Mouse (Mus musculus): ENCODE measurements around the gene Gm45716. TPM values are rescaled to one million over a fixed set of nuclear protein-coding genes. Genes with fewer than 3 reads are reported as not detected.

Gene Gm45716
- polyA plus RNA-seq, 1 experiment, result 0.62 TPM

- Histone ChIP-seq H3K27me3 (ENCODE audit: control insufficient read depth, insufficient read depth, low read length) (no peaks in the 10 kb centered on the region), H3K27ac (ENCODE audit: insufficient read depth, low read length) (no peak overlapping the region), H3K36me3 (ENCODE audit: control insufficient read depth, insufficient read depth, low read length) (peaks cover 28% of the 10 kb centered on the region), H3K4me1 (ENCODE audit: control insufficient read depth, insufficient read depth, insufficient read length) (peaks cover 6% of the 10 kb centered on the region; the same call in 1 of the 2 replicates), H3K4me3 (ENCODE audit: extremely low read depth, insufficient read depth, insufficient read length) (no peak overlapping the region)
- DNase-seq (ENCODE audit: low read depth in 1 of 2, low spot score in 2 of 2), result no peak
- no peak for TF ChIP-seq CTCF (IDR thresholded peaks at IDR 0.05; ENCODE audit: extremely low read depth, insufficient read depth, insufficient read length, insufficient replicate concordance)
- TF ChIP-seq POLR2A (IDR thresholded peaks at IDR 0.05; ENCODE audit: low read depth, low read length), result no peak
- 82% methylated on average over 7 of the region's 7 CpGs for WGBS
Observed at GRCm38 (mm10) chr11:90265581-90265980, 78.1 kb downstream of the Gm45716 start.

- peaks cover 3% of the 10 kb centered on the region; the same call in 1 of the 2 replicates for H3K4me1 ChIP-seq (ENCODE audit: control insufficient read depth, insufficient read depth, insufficient read length)
- no peak for DNase-seq (ENCODE audit: low read depth in 1 of 2, low spot score in 2 of 2)
- WGBS, result 96% methylated on average over 5 of the region's 5 CpGs
- no peak overlapping the region for H3K27ac ChIP-seq (ENCODE audit: insufficient read depth, low read length)
- TF ChIP-seq POLR2A (IDR thresholded peaks at IDR 0.05; ENCODE audit: low read depth, low read length) (no peak), CTCF (IDR thresholded peaks at IDR 0.05; ENCODE audit: extremely low read depth, insufficient read depth, insufficient read length, insufficient replicate concordance) (no peak)
- peaks cover 18% of the 10 kb centered on the region for H3K36me3 ChIP-seq (ENCODE audit: control insufficient read depth, insufficient read depth, low read length)
- H3K4me3 ChIP-seq (ENCODE audit: extremely low read depth, insufficient read depth, insufficient read length), result no peak overlapping the region
- H3K27me3 ChIP-seq (ENCODE audit: control insufficient read depth, insufficient read depth, low read length), result no peaks in the 10 kb centered on the region
Observed at GRCm38 (mm10) chr11:90268934-90269333, 81.5 kb downstream of the Gm45716 start.

GRCm38 (mm10) chr11:90269398-90270123 lies 82.1 kb downstream of the Gm45716 start:
- no peak for DNase-seq (ENCODE audit: low read depth in 1 of 2, low spot score in 2 of 2)
- no peak overlapping the region for H3K4me3 ChIP-seq (ENCODE audit: extremely low read depth, insufficient read depth, insufficient read length)
- H3K27ac ChIP-seq (ENCODE audit: insufficient read depth, low read length), result no peak overlapping the region
- TF ChIP-seq POLR2A (IDR thresholded peaks at IDR 0.05; ENCODE audit: low read depth, low read length) (no peak), CTCF (IDR thresholded peaks at IDR 0.05; ENCODE audit: extremely low read depth, insufficient read depth, insufficient read length, insufficient replicate concordance) (no peak)
- H3K4me1 ChIP-seq (ENCODE audit: control insufficient read depth, insufficient read depth, insufficient read length), result peaks cover under 1% of the 10 kb centered on the region; the same call in 1 of the 2 replicates
- WGBS, result 89% methylated on average over 18 of the region's 18 CpGs
- no peaks in the 10 kb centered on the region for H3K27me3 ChIP-seq (ENCODE audit: control insufficient read depth, insufficient read depth, low read length)
- peaks cover 18% of the 10 kb centered on the region for H3K36me3 ChIP-seq (ENCODE audit: control insufficient read depth, insufficient read depth, low read length)

GRCm38 (mm10) chr11:90270132-90270877 lies 82.8 kb downstream of the Gm45716 start:
- Histone ChIP-seq H3K27ac (ENCODE audit: insufficient read depth, low read length) (no peak overlapping the region), H3K4me3 (ENCODE audit: extremely low read depth, insufficient read depth, insufficient read length) (no peak overlapping the region), H3K27me3 (ENCODE audit: control insufficient read depth, insufficient read depth, low read length) (no peaks in the 10 kb centered on the region), H3K4me1 (ENCODE audit: control insufficient read depth, insufficient read depth, insufficient read length) (no peaks in the 10 kb centered on the region), H3K36me3 (ENCODE audit: control insufficient read depth, insufficient read depth, low read length) (peaks cover 18% of the 10 kb centered on the region)
- WGBS, result 91% methylated on average over 11 of the region's 11 CpGs
- TF ChIP-seq POLR2A (IDR thresholded peaks at IDR 0.05; ENCODE audit: low read depth, low read length) (no peak), CTCF (IDR thresholded peaks at IDR 0.05; ENCODE audit: extremely low read depth, insufficient read depth, insufficient read length, insufficient replicate concordance) (no peak)
- DNase-seq (ENCODE audit: low read depth in 1 of 2, low spot score in 2 of 2), result no peak

GRCm38 (mm10) chr11:90274187-90274586 lies 86.7 kb downstream of the Gm45716 start:
- WGBS, result 84% methylated on average over 1 of the region's 1 CpGs
- no peak for DNase-seq (ENCODE audit: low read depth in 1 of 2, low spot score in 2 of 2)

GRCm38 (mm10) chr11:90275663-90276062 lies 88.2 kb downstream of the Gm45716 start:
- no peak for TF ChIP-seq POLR2A (IDR thresholded peaks at IDR 0.05; ENCODE audit: low read depth, low read length)
- 89% methylated on average over 7 of the region's 7 CpGs for WGBS
- DNase-seq (ENCODE audit: low read depth in 1 of 2, low spot score in 2 of 2), result no peak
- H3K27me3 ChIP-seq (ENCODE audit: control insufficient read depth, insufficient read depth, low read length), result no peaks in the 10 kb centered on the region
- no peaks in the 10 kb centered on the region for H3K4me1 ChIP-seq (ENCODE audit: control insufficient read depth, insufficient read depth, insufficient read length)
- no peak overlapping the region for H3K27ac ChIP-seq (ENCODE audit: insufficient read depth, low read length)
- peaks cover 9% of the 10 kb centered on the region for H3K36me3 ChIP-seq (ENCODE audit: control insufficient read depth, insufficient read depth, low read length)
- no peak overlapping the region for H3K4me3 ChIP-seq (ENCODE audit: extremely low read depth, insufficient read depth, insufficient read length)

More at GRCm38 (mm10) chr11:90274187-90274586, 86.7 kb downstream of the Gm45716 start:
- Histone ChIP-seq H3K4me3 (ENCODE audit: extremely low read depth, insufficient read depth, insufficient read length) (no peak overlapping the region), H3K36me3 (ENCODE audit: control insufficient read depth, insufficient read depth, low read length) (peaks cover 13% of the 10 kb centered on the region), H3K27me3 (ENCODE audit: control insufficient read depth, insufficient read depth, low read length) (no peaks in the 10 kb centered on the region), H3K27ac (ENCODE audit: insufficient read depth, low read length) (no peak overlapping the region), H3K4me1 (ENCODE audit: control insufficient read depth, insufficient read depth, insufficient read length) (no peaks in the 10 kb centered on the region)
- TF ChIP-seq CTCF (IDR thresholded peaks at IDR 0.05; ENCODE audit: extremely low read depth, insufficient read depth, insufficient read length, insufficient replicate concordance) (no peak), POLR2A (IDR thresholded peaks at IDR 0.05; ENCODE audit: low read depth, low read length) (no peak)

- Histone ChIP-seq H3K27me3 (ENCODE audit: control insufficient read depth, insufficient read depth, low read length) (no peaks in the 10 kb centered on the region), H3K4me1 (ENCODE audit: control insufficient read depth, insufficient read depth, insufficient read length) (no peaks in the 10 kb centered on the region), H3K27ac (ENCODE audit: insufficient read depth, low read length) (no peak overlapping the region), H3K36me3 (ENCODE audit: control insufficient read depth, insufficient read depth, low read length) (peaks cover 9% of the 10 kb centered on the region), H3K4me3 (ENCODE audit: extremely low read depth, insufficient read depth, insufficient read length) (no peak overlapping the region)
- WGBS, result 89% methylated on average over 8 of the region's 8 CpGs
- DNase-seq (ENCODE audit: low read depth in 1 of 2, low spot score in 2 of 2), result no peak
- no peak for TF ChIP-seq CTCF (IDR thresholded peaks at IDR 0.05; ENCODE audit: extremely low read depth, insufficient read depth, insufficient read length, insufficient replicate concordance)
- TF ChIP-seq POLR2A (IDR thresholded peaks at IDR 0.05; ENCODE audit: low read depth, low read length), result no peak
Observed at GRCm38 (mm10) chr11:90276150-90276549, 88.7 kb downstream of the Gm45716 start.

All from spleen, adult 2 months (tissue).